Mouse (Mus musculus): ENCODE results near the gene Chst4. TPM values are rescaled to one million over a fixed set of nuclear protein-coding genes. Genes with fewer than 3 reads are reported as not detected.

The Chst4 gene
- total RNA-seq, 2 experiments from 2014 or later, result not detected

GRCm38 (mm10) chr8:110008995-110009446, 30.5 kb downstream of the Chst4 start:
- ATAC-seq (replicated peaks; ENCODE audit: low FRiP score, poor library complexity, severe bottlenecking), result no peak

- ATAC-seq (replicated peaks; ENCODE audit: low FRiP score, poor library complexity, severe bottlenecking), result no peak
These were observed 31.1 kb downstream of the Chst4 start for GRCm38 (mm10) chr8:110008228-110008994.

- ATAC-seq (replicated peaks; ENCODE audit: low FRiP score, poor library complexity, severe bottlenecking), result no peak
These were observed 33.1 kb downstream of the Chst4 start for GRCm38 (mm10) chr8:110006312-110007023.

- ATAC-seq (replicated peaks; ENCODE audit: low FRiP score, poor library complexity, severe bottlenecking), result no peak
These were observed 35.2 kb downstream of the Chst4 start for GRCm38 (mm10) chr8:110004300-110004699.

GRCm38 (mm10) chr8:110002953-110003352, 36.6 kb downstream of the Chst4 start:
- ATAC-seq (replicated peaks; ENCODE audit: low FRiP score, poor library complexity, severe bottlenecking), result peak; percentile 67; the same call in 1 of the 2 replicates

GRCm38 (mm10) chr8:109999974-110000373, 39.6 kb downstream of the Chst4 start:
- ATAC-seq (replicated peaks; ENCODE audit: low FRiP score, poor library complexity, severe bottlenecking), result no peak

GRCm38 (mm10) chr8:109998066-109998465, 41.5 kb downstream of the Chst4 start:
- ATAC-seq (replicated peaks; ENCODE audit: low FRiP score, poor library complexity, severe bottlenecking), result no peak

- ATAC-seq (replicated peaks; ENCODE audit: low FRiP score, poor library complexity, severe bottlenecking), result no peak
These were observed 42.2 kb downstream of the Chst4 start for GRCm38 (mm10) chr8:109997381-109997780.

- no peak for ATAC-seq (replicated peaks; ENCODE audit: low FRiP score, poor library complexity, severe bottlenecking)
These were observed 46.6 kb downstream of the Chst4 start for GRCm38 (mm10) chr8:109992951-109993350.

GRCm38 (mm10) chr8:109992166-109992565, 47.4 kb downstream of the Chst4 start:
- ATAC-seq (replicated peaks; ENCODE audit: low FRiP score, poor library complexity, severe bottlenecking), result no peak

GRCm38 (mm10) chr8:109990224-109990623, 49.3 kb downstream of the Chst4 start, which contains the start of gene Tat:
TSS of gene Tat (plus strand) at chr8:109990437.
- no peak for ATAC-seq (replicated peaks; ENCODE audit: low FRiP score, poor library complexity, severe bottlenecking)

- no peak for ATAC-seq (replicated peaks; ENCODE audit: low FRiP score, poor library complexity, severe bottlenecking)
These were observed 50.4 kb downstream of the Chst4 start for GRCm38 (mm10) chr8:109989151-109989550.

GRCm38 (mm10) chr8:109987776-109988175, 51.8 kb downstream of the Chst4 start:
- no peak for ATAC-seq (replicated peaks; ENCODE audit: low FRiP score, poor library complexity, severe bottlenecking)

- no peak for ATAC-seq (replicated peaks; ENCODE audit: low FRiP score, poor library complexity, severe bottlenecking)
These were observed 53.2 kb downstream of the Chst4 start for GRCm38 (mm10) chr8:109986384-109986783.

- no peak for ATAC-seq (replicated peaks; ENCODE audit: low FRiP score, poor library complexity, severe bottlenecking)
These were observed 55.6 kb downstream of the Chst4 start for GRCm38 (mm10) chr8:109983944-109984343.

- ATAC-seq (replicated peaks; ENCODE audit: low FRiP score, poor library complexity, severe bottlenecking), result no peak
These were observed 57.0 kb downstream of the Chst4 start for GRCm38 (mm10) chr8:109982386-109983105.

- ATAC-seq (replicated peaks; ENCODE audit: low FRiP score, poor library complexity, severe bottlenecking), result no peak
These were observed 60.2 kb downstream of the Chst4 start for GRCm38 (mm10) chr8:109979339-109979738.

All from erythroid progenitor cell, adult 5-6 weeks (primary cell).